Mouse (Mus musculus) regulatory T cell (primary cell): ENCODE data around the gene BC016579.

ENCODE experiments used
- in situ Hi-C: fragments of 300-600 bp; cut with MboI, MseI; formaldehyde crosslinking; loops from one replicate; pipeline ENCODE4 v1.15.1; 2025; ENCODE audit warnings: high pct_unique_total_duplicates

Gene BC016579

GRCm38 (mm10) chr16:45641301-45641700, 12.6 kb downstream of the BC016579 start:
- in situ Hi-C loops = no loop called here

GRCm38 (mm10) chr16:45640070-45640762, 13.7 kb downstream of the BC016579 start:
- in situ Hi-C loops = no loop called here

- in situ Hi-C loops = no loop called here
Measured at GRCm38 (mm10) chr16:45635826-45636225, 18.0 kb downstream of the BC016579 start.

GRCm38 (mm10) chr16:45632420-45632819, 21.4 kb downstream of the BC016579 start:
- in situ Hi-C loops = loop anchor here (5.0 kb wide), 1 partner anchor 435 kb away; no protein-coding TSS in a partner anchor

- in situ Hi-C loops = loop anchor here (5.0 kb wide), 1 partner anchor 433 kb away; no protein-coding TSS in a partner anchor
Measured at GRCm38 (mm10) chr16:45630347-45630960, 23.4 kb downstream of the BC016579 start.

GRCm38 (mm10) chr16:45629497-45630105, 24.3 kb downstream of the BC016579 start:
- in situ Hi-C loops = loop anchor here (5.0 kb wide), 1 partner anchor 432 kb away; no protein-coding TSS in a partner anchor

GRCm38 (mm10) chr16:45625342-45625741, 28.5 kb downstream of the BC016579 start:
- in situ Hi-C loops = no loop called here

- in situ Hi-C loops = no loop called here
Measured at GRCm38 (mm10) chr16:45624791-45625190, 29.1 kb downstream of the BC016579 start.

GRCm38 (mm10) chr16:45623230-45623629, 30.6 kb downstream of the BC016579 start:
- in situ Hi-C loops = no loop called here

- in situ Hi-C loops = no loop called here
Measured at GRCm38 (mm10) chr16:45619751-45620375, 34.0 kb downstream of the BC016579 start.

- in situ Hi-C loops = no loop called here
Measured at GRCm38 (mm10) chr16:45615944-45616343, 37.9 kb downstream of the BC016579 start.

- in situ Hi-C loops = no loop called here
Measured at GRCm38 (mm10) chr16:45613247-45613646, 40.6 kb downstream of the BC016579 start.

GRCm38 (mm10) chr16:45610267-45610666, 43.6 kb downstream of the BC016579 start, which contains the start of gene Gcsam:
TSS of gene Gcsam (plus strand) at chr16:45610380.
- in situ Hi-C loops = no loop called here

- in situ Hi-C loops = loop anchor here (5.0 kb wide), 1 partner anchor 68 kb away; no protein-coding TSS in a partner anchor
Measured at GRCm38 (mm10) chr16:45609300-45609699, 44.6 kb downstream of the BC016579 start.

GRCm38 (mm10) chr16:45608481-45608954, 45.4 kb downstream of the BC016579 start:
- in situ Hi-C loops = loop anchor here (5.0 kb wide), 1 partner anchor 69 kb away; no protein-coding TSS in a partner anchor

- in situ Hi-C loops = no loop called here
Measured at GRCm38 (mm10) chr16:45595494-45595893, 58.4 kb downstream of the BC016579 start.

- in situ Hi-C loops = no loop called here
Measured at GRCm38 (mm10) chr16:45593656-45594055, 60.2 kb downstream of the BC016579 start.

GRCm38 (mm10) chr16:45582512-45582911, 71.4 kb downstream of the BC016579 start:
- in situ Hi-C loops = no loop called here

- in situ Hi-C loops = no loop called here
Measured at GRCm38 (mm10) chr16:45579883-45580282, 74.0 kb downstream of the BC016579 start.
